ENCODE assay signal across 21 mouse cellular contexts in genomic region chr1:144280056-144280455, GRCm38 (mm10). TPM values are rescaled to one million over a fixed set of nuclear protein-coding genes. Genes with fewer than 3 reads are reported as not detected.
"Had no signal": no experiment of that assay in that cellular context is flagged by ENCODE, and none has a peak within 500 bp of the region (broad histone marks: within the 10 kb centered on the region; RNA-seq: fewer than 3 reads in every experiment).

No protein-coding gene starts in this region.

- DNase-seq: kidney, adult 8-10 months; kidney, postnatal 10 days; layer of hippocampus, postnatal 36 days; liver, postnatal 0 days; lung, embryonic 14.5 days; thymus, adult 2 months; thymus, postnatal 14 days; thymus, postnatal 4 days had no signal

- H3K27ac ChIP-seq: layer of hippocampus, adult 2 months; left cerebral cortex, adult 2 months; limb, embryonic 12.5 days; limb, embryonic 15.5 days; liver, embryonic 14.5 days; macrophage; midbrain, embryonic 13.5 days; stomach, postnatal 0 days had no signal

- H3K4me1 ChIP-seq: limb, embryonic 12.5 days; limb, embryonic 15.5 days; midbrain, embryonic 13.5 days had no signal

- H3K4me3 ChIP-seq: layer of hippocampus, adult 2 months; left cerebral cortex, adult 2 months; limb, embryonic 12.5 days; limb, embryonic 15.5 days; midbrain, embryonic 13.5 days had no signal

RNA-seq across cellular contexts. Expression of gene Rgs1, which starts 31.0 kb away (rescaled TPM):
- total RNA-seq: layer of hippocampus, postnatal 10 days had no signal
- polyA plus RNA-seq: limb, embryonic 12.5 days; midbrain, embryonic 13.5 days; midbrain, embryonic 16.5 days; neural tube, embryonic 11.5 days; neural tube, embryonic 14.5 days; stomach, embryonic 14.5 days had no signal
